Mouse (Mus musculus): ENCODE measurements around the gene Ccdc113.

GRCm38 (mm10) chr8:95502431-95502830 lies 31.5 kb upstream of the Ccdc113 start:
- TF ChIP-seq CTCF (IDR thresholded peaks at IDR 0.05; ENCODE audit: control insufficient read depth, insufficient read depth, insufficient read length) (no peak), USF1 (IDR thresholded peaks at IDR 0.05; ENCODE audit: low read depth) (no peak), MAX (IDR thresholded peaks at IDR 0.05) (no peak), FOSL1 (IDR thresholded peaks at IDR 0.05; ENCODE audit: insufficient read depth, low read length, poor library complexity, severe bottlenecking) (no peak), MYOG (IDR thresholded peaks at IDR 0.05; ENCODE audit: control insufficient read depth, extremely low read depth, insufficient read length) (no peak), MYOD1 (IDR thresholded peaks at IDR 0.05; ENCODE audit: control insufficient read depth, insufficient read length, low read depth) (no peak)

Data from C2C12 (cell line).